Mouse (Mus musculus) kidney, adult 8-10 months (tissue): ENCODE results near the gene Socs5.

Source experiments
- DNase-seq, 2 experiments: peaks; one replicate each; pipeline ENCODE4 v3.0.0; 2022

Gene Socs5

DNA sequence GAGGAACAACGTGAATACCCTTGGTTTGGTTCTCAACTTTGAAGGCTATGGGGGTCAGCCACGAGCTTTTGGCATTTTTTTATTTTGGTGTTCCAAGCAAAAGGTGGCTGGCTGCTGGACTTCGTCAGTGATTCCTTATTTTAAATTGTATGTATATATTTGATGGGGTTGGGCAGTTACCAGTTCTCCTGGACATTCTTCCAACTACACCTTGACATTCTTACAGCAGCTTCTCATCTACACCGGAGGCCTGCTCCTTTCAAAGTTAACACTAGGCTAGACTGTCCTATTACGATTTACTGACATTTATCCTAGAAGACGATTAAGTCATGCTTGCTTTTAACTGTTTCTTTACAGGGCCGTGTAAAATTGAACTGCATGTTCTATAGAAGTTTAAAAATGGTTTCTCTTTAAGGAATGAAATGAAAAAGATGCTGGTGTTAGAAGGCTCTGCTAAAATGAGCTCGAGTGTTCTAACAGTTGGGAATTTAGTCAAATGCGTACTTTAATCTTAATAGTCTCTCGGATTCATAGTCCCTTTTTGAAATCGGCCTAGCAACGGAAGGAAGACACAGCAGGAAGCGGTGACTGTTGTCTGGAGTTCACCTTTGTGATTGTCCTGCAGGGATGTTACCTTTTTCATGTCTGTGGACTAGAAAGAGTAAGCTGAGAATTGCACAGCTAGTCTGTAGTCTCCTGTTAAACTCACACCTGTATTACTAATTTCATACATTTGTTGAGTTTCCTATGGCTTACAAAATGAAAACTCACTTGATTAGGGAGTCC is 1.2 kb downstream of the Socs5 start:
- no peak for DNase-seq

DNA sequence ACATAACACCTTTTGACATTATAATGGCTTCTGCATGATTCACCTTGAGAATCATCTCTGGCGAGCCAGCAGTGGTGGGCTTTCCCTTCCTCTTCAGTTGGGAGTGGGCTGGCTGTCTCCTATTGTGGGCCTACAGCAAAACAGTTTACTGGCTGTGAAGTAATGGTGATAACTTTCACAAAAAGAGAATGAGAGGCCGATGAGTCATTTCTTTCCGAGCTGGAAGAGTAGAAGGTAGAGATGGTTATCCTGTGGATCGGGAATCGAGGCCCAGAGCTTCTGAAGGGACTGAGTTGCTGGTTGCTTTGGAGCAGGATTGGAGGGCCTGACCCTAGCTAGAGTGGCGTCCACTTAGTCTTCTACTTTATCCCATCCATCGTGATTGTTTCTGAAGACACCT is 2.0 kb downstream of the Socs5 start:
- no peak for DNase-seq

DNA sequence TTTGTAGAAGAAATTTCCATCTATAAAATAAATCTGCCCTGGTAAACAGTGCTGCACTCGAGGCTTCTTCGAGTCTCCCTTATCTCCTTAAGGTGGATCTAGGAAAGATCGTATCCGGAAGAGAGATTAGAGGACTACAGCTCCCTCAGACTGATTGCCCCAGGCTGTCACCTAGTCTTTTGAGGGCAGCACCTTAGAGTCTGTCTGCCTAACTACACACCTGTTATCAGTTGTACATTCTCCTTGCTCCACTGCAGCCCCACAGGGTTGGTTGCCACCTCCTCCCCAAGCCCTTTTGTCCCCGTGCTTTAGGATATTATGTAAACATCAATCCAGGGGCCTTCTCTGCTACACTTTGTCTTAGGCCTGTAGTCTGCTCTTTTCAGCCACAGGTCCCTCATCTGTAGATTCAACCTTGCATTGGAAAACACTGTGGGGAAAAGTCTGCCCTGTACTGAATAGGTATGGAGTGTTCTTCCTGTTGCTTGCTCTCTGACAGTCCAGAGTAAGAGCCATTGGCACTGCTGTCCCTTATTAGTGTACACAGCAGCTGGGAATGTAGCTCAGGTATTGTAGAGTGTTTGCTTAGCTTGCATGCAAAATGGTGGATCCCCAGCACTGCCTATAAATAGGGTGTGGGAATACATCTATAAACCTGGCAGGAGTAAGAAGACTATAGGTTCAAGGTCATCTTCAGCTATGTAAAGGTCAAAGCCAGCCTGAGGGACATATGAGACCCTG is 5.5 kb downstream of the Socs5 start:
- no peak for DNase-seq

DNA sequence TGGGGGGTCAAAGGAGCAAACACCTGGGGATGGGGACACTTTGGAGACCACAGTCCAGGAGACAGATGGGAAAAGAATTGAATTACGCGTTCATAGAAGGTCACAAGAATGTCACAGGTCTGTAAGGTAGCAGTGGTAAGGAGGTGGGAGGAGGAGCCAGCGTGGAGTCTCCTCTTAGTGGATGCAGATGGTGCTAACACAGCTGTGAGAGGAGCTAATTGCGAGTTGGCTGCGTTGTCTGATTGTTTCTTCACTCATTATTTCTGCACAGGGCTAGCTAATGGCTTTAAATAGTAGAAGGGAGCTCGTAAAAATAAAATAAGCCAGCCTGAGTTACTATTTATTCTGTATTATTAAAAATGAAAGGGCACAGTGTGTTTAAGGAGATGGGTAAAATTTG is 8.1 kb downstream of the Socs5 start:
- no peak for DNase-seq

DNA sequence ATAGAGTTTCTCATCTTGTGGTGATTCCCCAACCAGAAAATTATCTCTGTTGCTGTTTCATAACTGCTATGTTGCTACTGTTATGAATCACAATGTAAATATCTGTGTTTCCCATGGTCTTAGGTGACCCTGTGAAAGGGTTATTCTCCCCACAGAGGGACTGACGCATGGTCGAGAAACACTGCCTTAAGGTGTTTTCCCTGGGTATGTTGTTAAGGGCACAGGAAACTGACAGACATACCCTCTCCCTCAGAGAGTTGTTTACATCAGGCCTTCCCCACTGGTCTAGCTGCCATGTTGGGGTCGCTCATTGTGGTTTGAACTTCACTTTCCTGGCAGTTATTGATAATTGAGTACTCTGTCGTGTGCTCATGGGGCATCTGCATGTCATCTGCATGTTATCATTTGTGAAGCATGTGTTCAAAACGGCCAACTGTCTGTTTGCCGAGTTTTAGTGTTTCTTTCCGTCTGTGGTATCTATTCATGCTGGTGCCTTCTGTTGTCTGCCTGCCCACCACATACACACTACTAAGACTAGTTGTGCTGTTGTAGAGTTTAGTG is 11.6 kb downstream of the Socs5 start:
- DNase-seq = no peak

DNA sequence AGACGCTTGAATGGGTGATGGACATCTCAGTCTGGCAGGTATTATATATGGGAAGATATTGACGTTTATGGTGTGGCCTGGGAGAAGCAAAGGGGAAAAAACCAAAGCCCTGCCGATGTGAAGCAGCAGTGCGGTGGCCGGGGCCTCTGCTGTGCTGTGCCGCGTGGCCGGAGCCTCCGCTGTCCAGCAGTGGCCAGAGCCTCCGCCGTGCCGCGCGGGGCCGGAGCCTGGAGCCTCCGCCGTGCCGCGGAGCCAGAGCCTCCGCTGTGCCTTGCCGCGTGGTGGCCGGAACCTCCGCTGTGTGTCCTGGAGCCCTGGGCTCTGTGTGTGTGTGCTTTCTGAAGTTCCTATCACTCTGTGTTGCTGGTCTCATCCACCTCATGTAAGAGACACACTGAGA is 17.9 kb downstream of the Socs5 start:
- DNase-seq = no peak

DNA sequence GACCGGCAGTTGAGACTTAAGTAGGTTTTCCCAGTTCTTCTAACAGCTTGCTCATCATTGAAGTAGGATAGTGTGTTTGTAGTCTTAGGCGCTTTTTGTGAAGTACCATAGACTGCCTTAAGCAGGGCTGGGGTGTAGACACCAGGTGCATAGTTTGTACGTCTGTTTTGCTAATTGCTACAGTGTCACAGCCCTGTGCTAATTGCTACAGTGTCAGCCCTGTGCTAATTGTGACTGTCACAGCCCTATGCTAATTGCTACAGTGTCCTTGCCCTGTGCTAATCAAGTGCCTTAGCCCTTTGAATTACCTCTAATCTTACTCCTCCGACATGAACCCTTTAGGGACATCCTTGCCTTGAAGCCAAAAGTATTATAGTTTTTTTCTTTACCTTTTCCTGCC is 24.8 kb downstream of the Socs5 start:
- no peak for DNase-seq

DNA sequence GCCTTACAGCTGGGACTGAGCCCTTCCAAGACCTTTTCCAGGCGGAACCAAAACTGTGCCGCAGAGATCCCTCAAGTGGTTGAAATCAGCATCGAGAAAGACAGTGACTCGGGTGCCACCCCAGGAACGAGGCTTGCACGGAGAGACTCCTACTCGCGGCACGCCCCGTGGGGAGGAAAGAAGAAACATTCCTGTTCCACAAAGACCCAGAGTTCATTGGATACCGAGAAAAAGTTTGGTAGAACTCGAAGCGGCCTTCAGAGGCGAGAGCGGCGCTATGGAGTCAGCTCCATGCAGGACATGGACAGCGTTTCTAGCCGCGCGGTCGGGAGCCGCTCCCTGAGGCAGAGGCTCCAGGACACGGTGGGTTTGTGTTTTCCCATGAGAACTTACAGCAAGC is 26.3 kb downstream of the Socs5 start:
- DNase-seq = peak in 1 of 2 experiments; percentile 16

DNA sequence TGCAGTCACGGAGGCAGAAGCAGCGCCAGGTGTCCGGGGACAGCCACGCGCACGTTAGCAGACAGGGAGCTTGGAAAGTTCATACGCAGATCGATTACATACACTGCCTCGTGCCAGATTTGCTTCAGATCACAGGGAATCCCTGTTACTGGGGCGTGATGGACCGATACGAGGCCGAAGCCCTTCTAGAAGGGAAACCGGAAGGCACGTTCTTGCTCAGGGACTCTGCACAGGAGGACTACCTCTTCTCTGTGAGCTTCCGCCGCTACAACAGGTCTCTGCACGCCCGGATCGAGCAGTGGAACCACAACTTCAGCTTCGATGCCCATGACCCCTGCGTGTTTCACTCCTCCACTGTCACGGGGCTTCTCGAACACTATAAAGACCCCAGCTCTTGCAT is 27.2 kb downstream of the Socs5 start:
- no peak for DNase-seq

DNA sequence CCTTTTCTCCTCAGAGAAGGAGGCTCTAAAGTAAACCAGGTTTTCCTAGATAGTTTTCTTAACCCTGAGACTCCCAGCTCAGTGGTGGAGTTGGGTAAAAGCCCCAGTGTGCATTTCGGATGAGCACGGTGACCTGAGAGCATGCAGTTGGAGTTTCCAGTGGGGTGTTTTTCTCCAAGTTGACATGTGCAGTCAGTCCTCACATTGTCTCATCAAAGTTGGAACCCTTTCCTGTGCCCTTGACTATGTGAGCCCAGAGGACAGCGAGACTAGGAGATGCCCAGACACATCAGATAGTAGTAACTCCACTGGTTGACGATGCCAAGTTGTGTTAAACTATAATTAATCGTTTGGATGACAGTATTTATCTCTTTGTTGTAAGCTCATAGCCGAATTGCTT is 28.3 kb downstream of the Socs5 start:
- DNase-seq = no peak

DNA sequence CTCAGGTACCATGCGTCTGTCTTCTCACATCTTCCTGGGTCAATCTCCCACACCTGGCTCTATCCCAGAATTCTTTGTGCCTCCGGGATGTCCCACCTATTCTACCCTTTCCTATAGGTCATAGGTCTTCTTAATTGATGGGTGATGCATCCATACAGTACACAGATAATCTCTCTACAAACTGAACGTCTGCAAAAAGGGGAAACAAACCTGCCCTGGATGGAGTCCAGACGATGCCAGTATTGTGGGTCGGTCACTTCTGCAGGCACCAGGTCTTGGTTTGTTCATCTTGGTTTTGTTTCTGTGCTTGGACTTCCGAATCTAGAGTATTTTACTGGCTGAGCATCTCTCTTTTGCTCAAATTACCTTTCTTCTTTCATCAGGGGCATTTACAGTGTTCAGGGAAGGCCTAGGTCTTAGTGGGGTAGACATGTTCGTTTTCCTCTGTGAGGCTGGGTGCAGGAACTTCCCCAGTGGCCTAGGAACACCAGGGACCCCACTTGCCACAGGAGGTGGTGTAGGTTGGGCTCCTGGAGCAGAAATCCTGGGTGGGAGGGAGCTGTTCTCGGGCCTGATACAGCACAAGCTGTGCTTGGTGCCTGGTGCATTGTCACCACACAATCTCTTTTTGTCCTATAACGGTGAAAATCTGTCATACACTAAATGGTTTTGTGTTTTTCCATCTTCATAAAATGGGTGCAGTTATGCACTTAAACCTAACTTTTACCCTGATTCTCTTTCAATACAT is 33.9 kb downstream of the Socs5 start:
- DNase-seq = no peak

DNA sequence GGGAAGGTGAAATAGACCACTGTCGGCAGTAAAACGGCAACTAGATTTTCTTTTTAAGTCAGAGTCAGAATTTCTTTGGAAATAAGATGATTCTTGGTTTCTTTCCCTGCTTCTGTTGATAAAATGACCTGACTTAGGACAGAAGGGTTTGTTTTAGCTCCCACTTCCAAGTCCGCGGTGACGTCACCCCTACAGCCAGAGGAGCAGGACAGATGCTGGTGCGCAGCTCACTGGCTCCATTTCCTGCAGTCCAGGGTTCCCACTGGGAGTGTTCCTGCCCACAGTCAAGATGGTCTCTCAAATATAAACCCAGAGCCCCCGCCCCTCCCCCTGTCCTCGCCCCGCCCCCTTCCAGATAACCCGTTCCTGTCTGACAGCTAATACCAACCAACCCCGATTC is 34.8 kb downstream of the Socs5 start:
- DNase-seq = peak; percentile 36 to 42

DNA sequence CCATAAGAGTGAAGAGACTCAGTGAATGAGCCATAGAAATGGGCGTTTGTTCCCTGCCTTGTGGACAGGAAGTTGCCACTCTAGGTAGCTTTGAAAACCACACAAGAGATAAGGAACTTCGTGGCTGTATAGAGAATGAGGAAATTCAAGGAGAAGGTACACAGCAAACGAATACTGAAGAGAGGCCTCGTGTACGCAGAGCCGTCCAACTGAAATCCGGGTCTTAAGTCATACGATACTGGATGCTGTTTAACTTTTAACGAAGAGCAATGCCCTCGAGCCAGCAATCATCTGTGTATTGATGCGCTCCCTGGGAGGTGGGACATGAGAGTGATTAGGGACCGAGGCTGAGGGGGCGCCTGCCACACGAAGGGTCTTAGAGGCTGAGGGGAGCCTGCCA is 35.7 kb downstream of the Socs5 start:
- no peak for DNase-seq

DNA sequence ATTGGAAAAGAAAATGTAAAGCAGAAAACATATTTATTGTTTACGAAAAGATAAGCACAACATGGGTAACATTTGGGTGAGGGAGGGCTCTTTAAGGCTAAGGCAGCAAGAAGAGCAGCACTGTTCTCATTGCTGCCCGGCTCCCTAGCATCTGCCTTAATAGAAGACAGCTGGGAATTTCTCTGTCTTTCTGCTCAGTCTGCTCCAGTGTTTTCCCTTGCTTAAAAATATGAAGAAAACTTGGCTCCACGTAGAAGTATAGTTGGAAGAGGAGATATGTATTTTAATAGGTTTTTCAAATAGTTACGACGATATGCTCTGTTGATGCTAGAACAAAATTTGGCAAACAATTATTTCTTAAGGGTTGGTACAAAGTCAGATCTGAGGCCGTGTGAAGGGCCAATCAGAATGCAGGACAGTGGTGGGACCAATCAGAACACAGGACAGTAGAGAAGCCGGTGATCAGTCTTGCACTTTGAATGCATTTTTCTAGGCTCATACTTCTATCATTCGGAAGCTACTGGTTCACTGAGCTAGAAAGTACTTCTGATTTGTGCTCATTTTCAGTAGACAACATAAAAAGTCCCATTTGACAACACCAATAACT is 39.0 kb downstream of the Socs5 start:
- DNase-seq = no peak

DNA sequence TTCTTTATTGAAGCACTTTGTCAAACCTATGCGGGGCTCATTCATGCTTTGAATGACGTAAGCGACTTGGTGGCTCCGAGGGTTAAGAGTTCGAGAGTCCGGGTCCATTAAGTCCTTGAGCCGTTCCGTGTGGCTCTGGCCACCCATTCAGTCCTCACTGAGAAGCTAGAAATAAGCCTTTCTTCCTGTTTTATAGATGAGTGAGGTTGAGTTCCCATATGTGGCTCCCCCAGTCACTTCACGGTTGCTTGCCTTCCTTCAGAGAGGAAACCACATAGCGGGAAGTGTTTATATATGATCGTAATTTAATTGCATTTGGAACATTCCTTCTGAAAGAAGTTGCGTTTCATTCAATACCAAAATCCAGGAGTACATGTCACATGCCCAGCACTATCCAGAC is 42.3 kb downstream of the Socs5 start:
- DNase-seq = no peak

DNA sequence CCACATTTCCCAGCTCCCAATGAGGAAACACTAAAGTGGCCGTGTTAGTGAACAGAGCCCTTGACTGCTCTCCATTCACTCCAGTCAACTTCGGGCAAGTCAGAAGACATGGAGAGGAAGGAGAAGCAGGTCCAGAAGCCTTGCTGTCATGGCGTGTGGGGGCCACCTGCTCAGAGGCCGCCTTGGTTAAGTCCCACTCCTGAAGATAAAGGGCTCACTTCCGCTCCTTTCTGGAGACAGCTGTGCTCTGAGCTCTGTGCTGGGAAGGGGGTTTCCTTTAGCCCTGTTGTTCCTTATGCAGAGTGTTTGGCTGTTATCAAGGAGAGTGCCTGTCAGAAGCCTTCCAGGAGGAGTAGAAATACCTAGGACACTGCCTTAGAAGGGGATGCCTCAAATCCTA is 45.5 kb downstream of the Socs5 start:
- no peak for DNase-seq

DNA sequence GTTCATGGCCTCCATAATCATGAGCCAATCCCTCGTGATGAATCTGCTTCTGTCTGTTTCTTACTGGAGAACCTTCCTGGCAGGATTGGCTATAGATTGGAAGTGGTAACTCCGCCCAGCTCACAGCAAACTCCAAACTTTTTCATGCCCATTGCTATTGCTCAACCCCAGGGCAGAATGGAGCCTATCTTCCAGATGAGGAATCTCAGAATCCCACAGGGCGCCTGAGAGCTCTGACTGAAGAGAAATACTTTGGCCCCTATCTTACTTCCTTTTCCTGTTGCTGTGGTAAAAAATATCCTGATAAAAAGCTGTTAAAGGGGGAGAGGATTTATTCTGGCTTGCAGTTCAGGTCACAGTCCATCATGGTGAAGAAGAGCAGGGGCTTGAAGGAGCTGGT is 48.2 kb downstream of the Socs5 start:
- no peak for DNase-seq

DNA sequence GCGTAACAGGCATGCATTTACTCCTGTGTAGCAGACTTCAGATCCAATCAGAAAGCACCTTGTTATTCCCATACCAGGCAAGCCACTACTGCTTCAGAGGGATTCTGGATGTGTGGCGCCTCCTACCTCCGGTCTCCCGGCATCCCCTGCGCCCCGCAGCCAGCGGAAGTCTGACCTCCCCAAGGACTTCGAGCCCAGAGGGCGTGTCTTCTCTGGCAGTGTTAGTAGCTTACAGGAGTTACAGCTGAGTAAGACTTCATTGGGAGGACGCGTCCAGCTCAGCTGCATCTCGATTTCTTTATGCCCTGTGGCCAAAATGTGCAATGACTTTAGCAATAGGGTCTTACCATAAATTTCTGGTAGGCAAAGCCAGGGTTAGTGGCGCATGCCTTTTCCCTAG is 50.3 kb downstream of the Socs5 start:
- DNase-seq = peak; percentile 30 to 35

DNA sequence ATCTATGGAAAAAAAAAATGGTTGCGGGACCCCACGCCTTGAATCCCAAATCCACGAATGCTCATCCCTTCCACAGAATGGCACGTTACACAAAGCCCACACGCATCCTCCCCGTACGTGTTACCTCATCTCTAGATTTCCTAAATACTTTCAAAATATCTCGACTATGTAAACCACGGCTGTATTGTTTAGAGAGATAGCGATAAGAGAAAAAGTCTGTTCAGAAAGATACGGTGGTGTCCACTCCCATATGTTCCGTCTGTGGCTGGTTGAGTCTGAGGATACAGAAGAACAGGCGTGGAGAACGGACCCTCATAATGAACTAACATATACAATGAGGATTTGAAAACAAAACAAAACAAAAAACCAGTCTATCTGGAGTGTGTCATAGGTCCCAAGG is 51.1 kb downstream of the Socs5 start:
- DNase-seq = no peak

DNA sequence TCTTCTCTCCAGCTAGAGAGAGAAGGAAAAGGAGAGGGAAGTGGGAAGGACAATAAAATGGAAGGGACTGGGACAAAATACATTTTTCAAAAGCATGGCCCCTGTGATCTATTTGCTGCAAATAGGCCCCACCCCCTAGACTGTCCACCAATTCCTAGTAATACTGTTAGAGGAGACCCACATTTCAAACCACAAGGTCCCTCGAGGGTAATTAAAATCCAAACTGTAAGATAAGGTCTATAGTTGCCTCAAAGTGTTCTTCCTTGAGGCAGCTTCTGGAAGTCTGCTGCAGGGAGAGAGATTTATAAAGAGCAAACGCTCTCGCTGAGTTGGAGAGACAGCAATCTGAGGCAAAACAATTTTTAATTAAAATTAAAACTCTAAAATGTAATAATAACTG is 52.8 kb downstream of the Socs5 start:
- no peak for DNase-seq

DNA sequence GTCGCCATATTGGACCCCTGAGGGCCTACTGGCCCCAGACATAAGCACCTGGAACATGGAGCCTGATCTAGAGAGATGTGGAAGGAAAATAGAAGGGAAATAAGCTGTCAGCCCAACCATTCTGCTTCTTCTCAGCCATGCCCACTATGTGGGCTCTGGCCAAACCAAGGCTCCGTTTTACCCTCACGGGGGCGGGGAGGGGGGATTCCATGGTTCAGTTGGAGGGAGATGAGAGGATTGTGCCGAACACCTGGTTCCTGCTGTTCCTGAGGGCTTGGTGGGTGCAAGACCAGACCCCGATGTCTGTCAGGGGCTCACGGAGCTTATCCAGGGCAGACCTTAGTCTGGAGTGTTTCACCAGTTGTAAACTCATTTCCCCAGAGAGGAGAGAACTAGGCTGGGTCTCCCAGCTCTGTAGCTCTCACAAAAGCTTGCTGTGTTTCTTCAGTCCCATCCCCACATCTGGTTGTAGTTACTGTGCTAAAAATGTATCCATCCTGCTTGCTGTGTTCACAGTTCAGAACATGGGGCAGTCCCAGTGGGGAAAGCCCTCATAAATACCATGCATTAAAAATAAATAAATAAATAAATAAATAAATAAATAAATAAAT is 56.9 kb downstream of the Socs5 start:
- no peak for DNase-seq

DNA sequence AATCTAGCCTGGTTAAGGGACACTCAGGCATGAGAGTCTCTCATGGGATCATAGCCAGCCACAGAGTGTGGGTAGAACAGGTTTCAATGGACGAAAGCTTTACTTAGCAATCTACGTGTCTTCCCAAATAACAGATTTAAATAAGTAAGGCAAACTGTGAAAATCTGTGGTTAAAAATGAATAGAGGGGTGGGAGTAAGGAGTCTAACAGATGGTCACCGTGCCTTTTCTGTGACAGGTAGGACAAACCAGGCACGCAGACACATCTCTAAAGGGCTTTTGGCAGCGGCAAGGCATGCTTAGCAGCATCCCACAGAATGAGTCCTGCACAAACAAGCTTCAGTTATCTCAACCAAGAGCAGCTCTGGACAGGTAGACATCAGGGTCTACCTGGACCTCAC is 59.9 kb downstream of the Socs5 start:
- no peak for DNase-seq

DNA sequence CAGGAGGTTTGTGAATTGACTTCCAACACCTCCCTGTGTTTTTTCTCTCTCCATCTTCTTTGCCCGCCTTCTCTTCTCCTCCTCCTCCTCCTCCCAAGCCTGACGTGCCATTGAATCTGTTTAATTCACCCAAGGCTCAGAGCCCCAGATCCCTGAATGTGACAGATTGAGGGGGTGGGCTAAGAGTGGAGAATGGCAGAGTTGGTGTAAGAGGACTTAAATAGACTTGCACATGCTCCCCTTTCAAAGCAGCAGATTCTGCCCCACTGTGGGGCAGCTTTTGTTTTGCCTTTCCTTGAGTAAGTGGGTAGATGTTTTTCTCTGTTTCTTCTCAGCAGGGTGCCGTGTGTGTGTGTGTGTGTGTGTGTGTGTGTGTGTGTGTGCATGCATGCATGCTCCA is 61.6 kb downstream of the Socs5 start:
- DNase-seq = no peak
